Mouse (Mus musculus): ENCODE data around the gene Tmem9b. TPM values are rescaled to one million over a fixed set of nuclear protein-coding genes. Genes with fewer than 3 reads are reported as not detected.

The Tmem9b gene
- polyA plus RNA-seq (2015; fragmentation: Nextera tagmentation; extraction: Ambion mirVana) = 47.4 and 52.1 TPM in 2 replicates

GRCm38 (mm10) chr7:109752008-109752925 is at the start of gene Tmem9b:
Gene Tmem9b (minus strand): TSS chr7:109752875.

GRCm38 (mm10) chr7:109781470-109782203 is 29.0 kb upstream of the Tmem9b start, which contains the start of gene Nrip3:
Gene Nrip3 (minus strand): TSS chr7:109782025.

DNA sequence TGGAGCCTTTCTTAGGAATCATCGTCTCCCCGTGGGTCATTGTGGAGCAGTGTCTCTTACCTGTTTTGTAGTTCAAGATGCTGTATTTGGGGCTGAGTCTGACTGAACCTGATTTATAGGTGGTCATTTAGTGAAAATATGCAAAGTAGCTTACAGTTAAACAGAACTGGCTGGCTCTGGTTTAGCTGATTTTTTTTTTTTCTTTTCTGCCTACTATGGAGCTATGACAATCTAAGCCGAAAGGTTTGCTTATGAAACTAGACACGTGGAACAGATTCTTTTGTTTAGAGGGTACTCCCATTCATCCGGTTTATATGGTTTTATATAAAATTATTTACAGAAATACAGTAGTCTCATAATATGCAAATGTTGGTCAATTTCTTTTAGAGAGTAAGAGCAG is 21.0 kb downstream of the Tmem9b start, which contains the start of gene Ascl3:
Gene Ascl3, minus strand, starts transcription at position 101 of the 400 bp plus-strand sequence.

GRCm38 (mm10) chr7:109723697-109724096 is 29.0 kb downstream of the Tmem9b start, which contains the start of gene BC051019:
Gene BC051019 (minus strand): TSS chr7:109723850.

DNA sequence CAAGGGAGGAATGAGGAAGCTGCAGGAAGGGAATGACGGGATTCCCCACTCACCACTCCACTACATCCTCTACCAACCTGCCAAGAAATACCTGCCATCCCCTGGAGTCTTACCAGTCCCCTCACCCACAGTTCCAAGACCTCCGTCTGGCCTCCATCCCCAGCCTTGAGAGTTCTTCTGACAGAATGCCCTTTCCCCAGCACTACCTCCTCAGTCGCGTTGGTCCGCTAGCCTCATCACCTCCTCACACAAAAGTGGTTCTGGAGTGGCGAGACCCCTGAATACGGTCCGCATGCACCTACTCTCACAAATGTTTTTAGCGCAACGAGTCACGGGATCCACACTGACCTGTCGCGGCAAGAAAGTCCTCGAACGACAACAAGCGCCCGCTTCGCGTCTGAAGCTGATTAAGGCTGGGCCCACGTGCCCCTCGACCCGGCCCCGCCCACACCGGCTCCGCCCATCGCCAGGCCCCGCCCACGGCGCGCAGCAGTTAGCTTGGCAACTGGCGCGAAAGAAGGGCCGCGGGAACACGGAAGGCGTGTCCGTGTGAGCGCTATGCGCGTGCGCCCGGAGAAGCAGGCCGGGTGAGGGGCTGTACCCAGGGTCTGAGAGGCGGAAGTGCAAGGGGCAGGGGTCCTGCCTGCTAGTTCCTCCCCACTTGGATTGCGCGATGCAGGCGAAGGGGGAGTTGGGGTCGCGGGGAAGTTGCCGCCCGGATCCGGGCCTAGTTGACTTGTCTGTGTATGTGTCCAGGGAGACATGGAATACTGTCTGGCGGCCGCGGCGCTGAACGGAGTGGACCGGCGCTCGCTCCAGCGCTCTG is 49.3 kb downstream of the Tmem9b start, which contains the start of the genes St5 and Akip1:
Gene St5, minus strand, starts transcription at position 416 of the 826 bp plus-strand sequence.
Gene Akip1, plus strand, starts transcription at position 501 of the 826 bp plus-strand sequence.

Other genes with a start within 250 kb of the Tmem9b start
- gene Trim66, start 244.7 kb downstream of the Tmem9b start, polyA plus RNA-seq (2015; fragmentation: Nextera tagmentation; extraction: Ambion mirVana) = 0.04 and 0.09 TPM in 2 replicates
- gene Rpl27a, start 233.7 kb downstream of the Tmem9b start, polyA plus RNA-seq (2015; fragmentation: Nextera tagmentation; extraction: Ambion mirVana) = 80.2 and 88.7 TPM in 2 replicates
- gene St5, start 49.3 kb downstream of the Tmem9b start, polyA plus RNA-seq (2015; fragmentation: Nextera tagmentation; extraction: Ambion mirVana) = 23.9 and 26.7 TPM in 2 replicates
- gene Akip1, start 49.2 kb downstream of the Tmem9b start, polyA plus RNA-seq (2015; fragmentation: Nextera tagmentation; extraction: Ambion mirVana) = 18.5 and 24.4 TPM in 2 replicates
- 0.44 and 0.49 TPM in 2 replicates for gene BC051019, start 29.0 kb downstream of the Tmem9b start, polyA plus RNA-seq (2015; fragmentation: Nextera tagmentation; extraction: Ambion mirVana)
- gene Ascl3, start 21.1 kb downstream of the Tmem9b start, polyA plus RNA-seq (2015; fragmentation: Nextera tagmentation; extraction: Ambion mirVana) = 0.19 TPM in 1 of 2 replicates, not detected in the other
- gene Nrip3, start 29.1 kb upstream of the Tmem9b start, polyA plus RNA-seq (2015; fragmentation: Nextera tagmentation; extraction: Ambion mirVana) = 0.18 and 0.32 TPM in 2 replicates
- 6.3 and 7.3 TPM in 2 replicates for gene Scube2, start 112.8 kb upstream of the Tmem9b start, polyA plus RNA-seq (2015; fragmentation: Nextera tagmentation; extraction: Ambion mirVana)
- gene Dennd5a, start 207.6 kb upstream of the Tmem9b start, polyA plus RNA-seq (2015; fragmentation: Nextera tagmentation; extraction: Ambion mirVana) = 25.9 and 29.2 TPM in 2 replicates
- 48.1 and 53.4 TPM in 2 replicates for gene Tmem41b, start 234.1 kb upstream of the Tmem9b start, polyA plus RNA-seq (2015; fragmentation: Nextera tagmentation; extraction: Ambion mirVana)

All from skeletal muscle tissue, postnatal 0 days (tissue).